Mouse (Mus musculus): ENCODE measurements around the gene Orai2.
A peak's percentile ranks its signal among the peaks of the same experiment; 100 is the strongest.
"Not testable (repeated sequence)": the region's sequence is repeated elsewhere in the genome, so short reads cannot be mapped to it uniquely, and the experiment has no call there.

Orai2 gene

GRCm38 (mm10) chr5:136170512-136171362, at the start of gene Orai2:
Gene Orai2, minus strand, starts transcription at chr5:136170713.
- peak; percentile 29 for DNase-seq (ENCODE audit: low spot score)

- DNase-seq (ENCODE audit: low spot score), result no peak
Measured at GRCm38 (mm10) chr5:136218585-136218984, 48.1 kb upstream of the Orai2 start.

- DNase-seq (ENCODE audit: low spot score), result no peak
Measured at GRCm38 (mm10) chr5:136217932-136218381, 47.4 kb upstream of the Orai2 start.

- DNase-seq (ENCODE audit: low spot score), result no peak
Measured at GRCm38 (mm10) chr5:136217004-136217665, 46.6 kb upstream of the Orai2 start.

GRCm38 (mm10) chr5:136215958-136216357, 45.4 kb upstream of the Orai2 start:
- DNase-seq (ENCODE audit: low spot score), result no peak

GRCm38 (mm10) chr5:136215211-136215610, 44.7 kb upstream of the Orai2 start:
- no peak for DNase-seq (ENCODE audit: low spot score)

GRCm38 (mm10) chr5:136213716-136214115, 43.2 kb upstream of the Orai2 start:
- no peak for DNase-seq (ENCODE audit: low spot score)

GRCm38 (mm10) chr5:136212716-136213115, 42.2 kb upstream of the Orai2 start:
- DNase-seq (ENCODE audit: low spot score), result no peak

GRCm38 (mm10) chr5:136211341-136212102, 41.0 kb upstream of the Orai2 start:
- DNase-seq (ENCODE audit: low spot score), result not testable (repeated sequence)

- no peak for DNase-seq (ENCODE audit: low spot score)
Measured at GRCm38 (mm10) chr5:136210549-136210948, 40.0 kb upstream of the Orai2 start.

GRCm38 (mm10) chr5:136201832-136202231, 31.3 kb upstream of the Orai2 start:
- DNase-seq (ENCODE audit: low spot score), result no peak

- no peak for DNase-seq (ENCODE audit: low spot score)
Measured at GRCm38 (mm10) chr5:136199526-136199925, 29.0 kb upstream of the Orai2 start.

- peak; percentile 68 for DNase-seq (ENCODE audit: low spot score)
Measured at GRCm38 (mm10) chr5:136198474-136199391, 28.2 kb upstream of the Orai2 start, which contains the start of gene Prkrip1. Gene Prkrip1, minus strand, starts transcription at chr5:136198963.

- DNase-seq (ENCODE audit: low spot score), result no peak
Measured at GRCm38 (mm10) chr5:136191870-136192269, 21.4 kb upstream of the Orai2 start.

GRCm38 (mm10) chr5:136186723-136187122, 16.2 kb upstream of the Orai2 start:
- no peak for DNase-seq (ENCODE audit: low spot score)

- DNase-seq (ENCODE audit: low spot score), result no peak
Measured at GRCm38 (mm10) chr5:136183766-136184165, 13.3 kb upstream of the Orai2 start.

- no peak for DNase-seq (ENCODE audit: low spot score)
Measured at GRCm38 (mm10) chr5:136182830-136183229, 12.3 kb upstream of the Orai2 start.

GRCm38 (mm10) chr5:136182049-136182448, 11.5 kb upstream of the Orai2 start:
- DNase-seq (ENCODE audit: low spot score), result no peak

- no peak for DNase-seq (ENCODE audit: low spot score)
Measured at GRCm38 (mm10) chr5:136181197-136181596, 10.7 kb upstream of the Orai2 start.

- DNase-seq (ENCODE audit: low spot score), result no peak
Measured at GRCm38 (mm10) chr5:136179594-136179993, 9.1 kb upstream of the Orai2 start.
